Mouse (Mus musculus): ENCODE results near the gene Rbm6.

DNA sequence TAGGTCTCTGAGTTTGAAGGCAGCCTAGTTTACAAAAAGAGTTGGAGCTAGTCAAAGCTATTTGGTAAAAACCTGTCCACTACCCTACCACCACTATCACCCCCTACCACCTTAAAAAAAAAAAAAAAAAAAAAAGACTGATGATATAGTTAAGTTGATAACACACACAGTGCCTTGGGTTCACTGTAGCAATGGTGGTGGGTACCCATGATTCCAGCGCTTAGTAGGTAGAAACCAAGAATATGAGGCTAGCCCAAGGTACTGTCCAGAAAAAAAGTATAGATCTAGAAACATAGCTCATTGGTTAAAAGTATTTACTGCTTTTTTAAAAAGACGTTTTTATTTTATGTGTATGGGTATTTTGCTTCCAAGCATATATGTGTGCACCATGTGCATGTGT, 30.3 kb downstream of the Rbm6 start:
- TF ChIP-seq CTCF (IDR thresholded peaks at IDR 0.05) = no peak
- no peak for TF ChIP-seq EP300 (IDR thresholded peaks at IDR 0.05)
